Mouse (Mus musculus) heart, postnatal 25 days (tissue): ENCODE results near the gene Olfr221. TPM values are rescaled to one million over a fixed set of nuclear protein-coding genes. Genes with fewer than 3 reads are reported as not detected.
A peak's percentile ranks its signal among the peaks of the same experiment; 100 is the strongest.
"Not testable (repeated sequence)": the region's sequence is repeated elsewhere in the genome, so short reads cannot be mapped to it uniquely, and the experiment has no call there.

Experiments used
- DNase-seq: peaks from one replicate; pipeline ENCODE4 v3.0.0; 2022; ENCODE audit warnings: low spot score
- intact Hi-C: fragments of 180-260 bp; cut with DNase I; formaldehyde crosslinking; loops from one replicate; pipeline ENCODE4 v1.15.1; 2025
- total RNA-seq, 2 experiments: library from RNA; stranded (reverse); gene quantifications; 2 replicates each; pipeline ENCODE4 v1.2.3; 2021

Olfr221 gene
- not detected for total RNA-seq

DNA sequence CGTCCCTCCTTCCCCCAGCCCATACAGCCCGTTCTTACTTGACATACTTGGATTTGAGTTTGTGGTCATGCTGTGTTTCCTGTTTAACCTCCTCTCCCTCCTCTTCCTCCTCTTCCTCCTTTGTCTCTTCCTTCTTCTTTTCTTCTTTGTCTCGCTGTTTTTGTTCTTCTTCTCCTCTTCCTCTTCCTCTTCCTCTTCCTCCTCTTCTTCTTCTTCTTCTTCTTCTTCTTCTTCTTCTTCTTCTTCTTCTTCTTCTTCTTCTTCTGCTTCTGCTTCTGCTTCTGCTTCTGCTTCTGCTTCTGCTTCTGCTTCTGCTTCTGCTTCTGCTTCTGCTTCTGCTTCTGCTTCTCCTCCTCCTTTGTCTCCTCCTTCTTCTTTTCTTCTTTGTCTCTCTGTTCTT, at the start of gene Olfr221:
Gene Olfr221 (minus strand): TSS at position 101 of the 400 bp plus-strand sequence.
- intact Hi-C loops = not testable (repeated sequence)

GRCm38 (mm10) chr14:52083083-52083482, 40.8 kb upstream of the Olfr221 start:
- DNase-seq = no peak
- intact Hi-C loops = no loop called here

More for the DNA sequence above, at the start of gene Olfr221:
- not testable (repeated sequence) for DNase-seq

DNA sequence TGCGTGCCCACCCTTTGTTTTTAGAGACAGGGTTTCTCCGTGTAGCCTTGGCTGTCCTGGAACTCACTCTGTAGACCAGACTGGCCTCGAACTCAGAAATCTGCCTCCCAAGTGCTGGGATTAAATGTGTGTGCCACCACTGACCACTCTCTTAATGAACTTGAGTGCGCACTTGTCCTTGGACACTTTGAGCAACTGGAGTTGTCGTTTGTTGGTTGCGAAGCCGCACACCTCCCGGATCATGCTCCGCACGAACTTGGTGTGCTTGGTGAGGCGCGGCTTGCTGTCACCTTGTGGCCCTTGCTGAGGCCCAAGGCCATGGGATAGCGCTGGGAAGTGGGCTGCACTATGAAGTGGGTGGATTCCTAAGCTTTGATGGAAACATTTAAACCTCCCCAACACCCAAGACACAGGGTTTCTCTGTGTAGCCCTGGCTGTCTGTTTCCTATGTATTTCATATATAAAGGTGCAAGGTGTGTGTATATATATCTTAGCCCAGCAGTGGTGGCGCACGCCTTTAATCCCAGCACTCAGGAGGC, 29.4 kb upstream of the Olfr221 start:
- no peak for DNase-seq
- intact Hi-C loops = no loop called here

DNA sequence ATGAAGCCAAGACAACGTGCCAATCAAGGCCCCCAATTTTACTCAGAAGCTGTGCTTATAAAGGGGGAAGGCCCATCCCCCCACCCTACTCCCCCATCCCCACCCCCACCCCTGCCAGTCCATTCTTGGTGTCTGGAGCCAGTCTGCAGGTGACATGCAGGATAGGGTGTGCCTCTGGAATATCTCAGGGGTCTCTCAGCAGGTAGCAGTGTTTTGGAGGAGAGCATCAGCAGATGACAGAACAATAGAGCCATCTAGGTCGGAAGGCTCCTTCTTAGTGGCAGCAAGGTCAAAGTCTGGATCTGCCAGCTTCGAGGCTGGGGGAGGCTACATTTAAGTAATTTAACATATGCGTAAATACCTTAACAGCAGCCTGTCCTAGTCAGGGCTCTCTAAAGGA, 23.9 kb upstream of the Olfr221 start:
- intact Hi-C loops = no loop called here
- DNase-seq = no peak

GRCm38 (mm10) chr14:52061798-52062197, 19.5 kb upstream of the Olfr221 start:
- intact Hi-C loops = no loop called here
- no peak for DNase-seq

DNA sequence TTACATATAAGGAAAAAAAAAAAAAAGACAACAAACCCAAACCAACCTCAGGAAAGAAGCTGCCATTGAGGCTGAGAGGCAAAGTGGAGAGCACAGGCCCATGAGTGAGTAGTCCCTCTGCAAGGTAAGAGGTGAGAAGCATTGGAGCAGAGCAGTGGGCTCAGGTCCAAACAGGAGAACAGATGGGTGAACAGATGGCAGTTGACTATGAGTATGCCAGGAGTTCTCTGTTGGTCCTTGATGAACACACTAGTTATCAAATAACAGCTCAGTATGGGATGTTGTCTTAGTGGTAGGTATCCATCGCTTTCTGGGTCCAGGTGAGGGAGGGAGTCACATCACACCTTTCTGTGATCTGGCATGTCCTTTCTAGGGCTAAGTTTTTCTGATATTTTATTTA, 18.5 kb upstream of the Olfr221 start:
- intact Hi-C loops = no loop called here
- DNase-seq = no peak

GRCm38 (mm10) chr14:52059982-52060381, 17.7 kb upstream of the Olfr221 start:
- intact Hi-C loops = no loop called here
- no peak for DNase-seq

GRCm38 (mm10) chr14:52052720-52053119, 10.5 kb upstream of the Olfr221 start:
- DNase-seq, intact Hi-C loops: not testable (repeated sequence)

DNA sequence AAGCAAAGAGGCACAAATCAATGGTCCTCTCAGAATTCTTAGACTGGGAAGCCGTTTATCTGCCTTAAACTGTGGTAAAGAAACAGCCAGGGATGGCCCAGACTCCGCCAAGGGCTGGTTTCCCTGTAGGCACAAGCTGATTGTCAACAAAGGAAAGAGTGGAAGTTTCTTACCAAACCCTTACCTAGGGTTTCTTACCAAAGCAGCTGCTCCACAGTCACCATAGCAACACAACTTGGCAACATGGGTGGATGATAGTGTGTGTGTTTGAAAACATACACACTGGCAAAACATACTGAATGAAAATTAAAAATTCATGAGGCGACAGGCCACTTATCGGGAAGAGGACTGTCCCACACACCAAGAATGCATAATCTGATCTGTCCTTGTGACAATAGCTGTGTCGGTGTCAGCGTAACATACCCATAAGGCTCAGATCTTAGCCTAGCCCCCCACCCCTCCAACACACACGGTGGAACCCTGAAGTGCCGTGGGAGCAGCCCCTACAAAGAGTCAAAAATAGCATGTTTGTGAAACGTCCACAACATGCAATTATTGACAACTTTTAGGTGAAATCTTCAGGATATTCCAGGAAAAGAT, 3.8 kb upstream of the Olfr221 start:
- DNase-seq = no peak
- intact Hi-C loops = no loop called here

DNA sequence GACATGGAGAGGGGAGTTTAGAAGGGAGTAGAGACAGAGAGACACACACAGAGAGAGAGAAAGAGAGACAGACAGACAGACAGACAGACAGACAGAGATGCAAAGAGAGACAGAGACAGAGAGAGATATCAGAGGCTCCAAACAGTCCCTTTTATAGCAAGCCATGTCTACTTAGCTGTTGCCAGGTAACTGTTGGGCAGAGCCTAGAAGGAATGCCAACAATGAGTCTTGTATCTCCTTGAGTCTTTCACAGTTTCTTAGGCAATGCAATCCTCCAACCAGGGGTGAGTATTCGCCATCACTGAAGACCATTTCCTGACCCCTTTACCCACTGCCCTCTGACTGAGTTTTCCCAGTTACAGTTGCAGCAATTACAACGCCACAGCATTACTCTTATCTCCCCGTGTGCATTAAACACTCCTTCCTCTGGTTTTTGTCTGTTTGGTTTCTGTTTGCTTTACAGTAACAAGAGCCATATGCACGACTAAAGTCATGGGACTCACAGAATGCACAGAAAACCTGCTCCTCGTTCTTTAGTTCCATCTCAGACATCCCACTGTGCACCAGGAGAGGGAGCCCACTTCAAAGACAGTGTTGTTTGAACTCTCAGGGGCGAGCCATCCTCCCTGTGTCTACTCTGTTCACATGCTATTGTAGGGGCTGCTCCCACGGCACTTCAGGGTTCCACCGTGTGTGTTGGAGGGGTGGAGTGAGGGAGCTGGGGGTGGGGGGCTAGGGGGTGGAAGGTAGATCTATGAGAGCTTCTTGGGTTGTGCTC, 2.8 kb upstream of the Olfr221 start:
- no peak for DNase-seq
- intact Hi-C loops = no loop called here

- DNase-seq = no peak
- intact Hi-C loops = no loop called here
Observed at GRCm38 (mm10) chr14:52043446-52043845, 1.2 kb upstream of the Olfr221 start.

GRCm38 (mm10) chr14:52039332-52039731, 2.9 kb downstream of the Olfr221 start:
- intact Hi-C loops = no loop called here
- DNase-seq = no peak

GRCm38 (mm10) chr14:52035926-52036325, 6.3 kb downstream of the Olfr221 start:
- intact Hi-C loops = no loop called here
- DNase-seq = no peak

DNA sequence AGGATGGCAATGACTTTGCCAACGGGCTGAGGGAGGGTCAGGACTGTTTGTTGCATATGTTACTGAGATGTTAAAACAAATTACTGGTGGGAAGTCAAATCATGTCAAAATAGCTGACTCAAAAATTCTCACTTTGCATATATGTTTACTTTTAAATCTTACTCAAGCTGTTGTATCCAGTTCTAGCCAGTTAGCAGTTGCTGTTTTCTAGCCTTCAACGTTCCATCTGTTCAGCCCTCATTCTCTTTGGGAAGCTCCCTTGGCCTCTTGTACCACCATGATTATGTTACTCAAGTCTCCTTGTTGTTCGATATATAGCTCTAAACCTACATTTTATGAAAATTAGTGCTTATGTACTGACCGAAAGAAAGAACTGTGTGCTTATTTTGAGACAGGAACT, 15.9 kb downstream of the Olfr221 start:
- intact Hi-C loops = no loop called here
- no peak for DNase-seq

GRCm38 (mm10) chr14:52024133-52024532, 18.1 kb downstream of the Olfr221 start:
- no peak for DNase-seq
- intact Hi-C loops = loop anchor here (5.0 kb wide), 1 partner anchor 78 kb away; the partner anchor contains the start of gene Hnrnpc

GRCm38 (mm10) chr14:52022709-52023459, 19.4 kb downstream of the Olfr221 start:
- intact Hi-C loops = loop anchor here (2.0 to 5.0 kb wide), 4 partner anchors 14 to 120 kb away; partner anchors contain the start of genes Arhgef40 and Hnrnpc
- peak; percentile 73 for DNase-seq

- no peak for DNase-seq
- intact Hi-C loops = loop anchor here (2.0 to 5.0 kb wide), 4 partner anchors 13 to 119 kb away; partner anchors contain the start of genes Arhgef40 and Hnrnpc
Observed at GRCm38 (mm10) chr14:52022244-52022708, 20.0 kb downstream of the Olfr221 start.

- DNase-seq = no peak
- intact Hi-C loops = loop anchor here (2.0 to 5.0 kb wide), 4 partner anchors 13 to 119 kb away; partner anchors contain the start of genes Arhgef40 and Hnrnpc
Observed at GRCm38 (mm10) chr14:52021568-52022212, 20.6 kb downstream of the Olfr221 start.

DNA sequence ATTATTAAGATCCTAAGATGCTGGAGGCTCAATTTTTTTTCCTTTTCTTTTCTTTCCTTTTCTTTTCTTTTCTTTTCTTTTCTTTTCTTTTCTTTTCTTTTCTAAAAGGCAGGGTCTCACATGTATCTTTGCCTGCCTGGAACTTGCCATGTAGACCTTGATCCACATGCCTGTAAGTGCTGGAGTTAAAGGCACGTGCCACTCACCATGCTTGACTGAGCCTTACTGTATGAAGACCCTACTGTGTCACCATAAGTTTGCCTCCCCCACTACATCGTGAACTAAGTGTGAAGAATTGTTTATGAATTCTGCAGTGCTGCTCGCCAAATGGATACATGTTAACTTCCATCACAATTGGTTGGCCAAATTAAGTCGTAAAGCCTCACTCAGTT, 21.1 kb downstream of the Olfr221 start:
- intact Hi-C loops = loop anchor here (5.0 kb wide), 1 partner anchor 81 kb away; the partner anchor contains the start of gene Hnrnpc

More for the DNA sequence above, 21.1 kb downstream of the Olfr221 start:
- DNase-seq = no peak
